Mouse (Mus musculus) spleen, adult 2 months (tissue): Measurements from ENCODE around the gene As3mt. TPM values are rescaled to one million over a fixed set of nuclear protein-coding genes. Genes with fewer than 3 reads are reported as not detected.
A peak's percentile ranks its signal among the peaks of the same experiment; 100 is the strongest.

Experiments
- DNase-seq, 2 experiments: peaks; one replicate each; pipeline versions ENCODE4 v3.0.0 to v3.0.0-alpha.2; 2012 to 2021; ENCODE audit warnings: low spot score in 2 of 2, low read depth in 1 of 2
- H3K27ac ChIP-seq: fragments of 200-500 bp; 2 replicates; pipeline ENCODE4 v1.5.1; 2012; ENCODE audit warnings: low read length, inconsistent platforms; ENCODE audit not compliant: insufficient read depth
- H3K27me3 ChIP-seq: fragments of 200-500 bp; 2 replicates; pipeline ENCODE4 v1.6.1; 2012; ENCODE audit warnings: mild to moderate bottlenecking, moderate library complexity, low read length, inconsistent platforms; ENCODE audit not compliant: control insufficient read depth, insufficient read depth
- H3K36me3 ChIP-seq: fragments of 200-500 bp; 2 replicates; pipeline ENCODE4 v1.6.1; 2012; ENCODE audit warnings: mild to moderate bottlenecking, low read length, inconsistent platforms; ENCODE audit not compliant: control insufficient read depth, insufficient read depth
- H3K4me1 ChIP-seq: fragments of 200-500 bp; 2 replicates; pipeline ENCODE4 v1.6.1; 2011; ENCODE audit warnings: inconsistent platforms; ENCODE audit not compliant: control insufficient read depth, insufficient read depth, insufficient read length
- H3K4me3 ChIP-seq: fragments of 200-500 bp; 2 replicates; pipeline ENCODE4 v1.5.1; 2011; ENCODE audit warnings: mild to moderate bottlenecking, inconsistent platforms; ENCODE audit not compliant: insufficient read depth, insufficient read length; ENCODE audit errors: extremely low read depth
- CTCF ChIP-seq: fragments of 200-500 bp; IDR thresholded peaks from 2 replicates; pipeline ENCODE4 v1.5.1; 2011; ENCODE audit warnings: mild to moderate bottlenecking, inconsistent platforms; ENCODE audit not compliant: insufficient read depth, insufficient read length, insufficient replicate concordance; ENCODE audit errors: extremely low read depth
- POLR2A ChIP-seq: fragments of 200-500 bp; IDR thresholded peaks from 2 replicates; pipeline ENCODE4 v1.6.1; 2011; ENCODE audit warnings: low read depth, low read length, inconsistent platforms
- WGBS: fragments of 180-500 bp; shearing (Covaris S2); methylation state at CpG from one replicate; pipeline ENCODE4 v1.1.7; 2018; 5-methylcytosine and 5-hydroxymethylcytosine counted together
- polyA plus RNA-seq: library from polyadenylated mRNA; depleted of rRNA; stranded (reverse); fragments of >200 nt; gene quantifications from 2 replicates; pipeline ENCODE4 v1.2.3, GENCODE M21; 2012

As3mt gene
- polyA plus RNA-seq, 1 experiment: 6.0 TPM

- Histone ChIP-seq H3K4me3 (peak overlapping the region; percentile 5; the same call in 1 of the 2 replicates), H3K4me1 (peaks cover 6% of the 10 kb centered on the region), H3K27ac (no peak overlapping the region), H3K27me3 (peaks cover 8% of the 10 kb centered on the region), H3K36me3 (no peaks in the 10 kb centered on the region)
- no peak for DNase-seq
- TF ChIP-seq POLR2A: no peak
- TF ChIP-seq CTCF: no peak
- 83% methylated on average over 12 of the region's 12 CpGs for WGBS
These were observed 56.9 kb downstream of the As3mt start for GRCm38 (mm10) chr19:46763932-46764762.

DNA sequence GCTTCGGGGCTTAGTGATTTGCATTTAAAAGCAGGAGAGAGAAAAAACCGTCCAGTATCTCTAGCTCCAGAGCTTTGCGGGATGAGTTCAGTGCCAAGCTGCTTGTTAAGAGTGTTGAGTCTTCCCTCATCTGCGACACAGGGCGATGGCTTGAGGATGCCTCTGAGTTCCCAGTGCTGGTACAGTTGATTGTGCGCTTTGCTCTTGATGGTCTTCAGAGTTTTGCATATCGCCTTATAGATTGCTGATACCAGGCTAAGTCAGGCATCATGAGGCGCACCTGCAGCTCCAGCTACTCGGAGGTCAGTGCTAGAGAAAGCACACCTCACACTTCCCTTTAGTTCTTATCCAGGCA lies 57.5 kb downstream of the As3mt start:
- Histone ChIP-seq H3K27ac (no peak overlapping the region), H3K4me1 (peaks cover 6% of the 10 kb centered on the region), H3K4me3 (no peak overlapping the region; the same call in 1 of the 2 replicates), H3K36me3 (no peaks in the 10 kb centered on the region), H3K27me3 (peaks cover 8% of the 10 kb centered on the region)
- 78% methylated on average over 9 of the region's 9 CpGs for WGBS
- no peak for TF ChIP-seq POLR2A
- TF ChIP-seq CTCF: no peak
- DNase-seq: no peak

- Histone ChIP-seq H3K27ac (no peak overlapping the region), H3K4me3 (no peak overlapping the region)
These were observed 58.9 kb downstream of the As3mt start for GRCm38 (mm10) chr19:46766125-46766524.

DNA sequence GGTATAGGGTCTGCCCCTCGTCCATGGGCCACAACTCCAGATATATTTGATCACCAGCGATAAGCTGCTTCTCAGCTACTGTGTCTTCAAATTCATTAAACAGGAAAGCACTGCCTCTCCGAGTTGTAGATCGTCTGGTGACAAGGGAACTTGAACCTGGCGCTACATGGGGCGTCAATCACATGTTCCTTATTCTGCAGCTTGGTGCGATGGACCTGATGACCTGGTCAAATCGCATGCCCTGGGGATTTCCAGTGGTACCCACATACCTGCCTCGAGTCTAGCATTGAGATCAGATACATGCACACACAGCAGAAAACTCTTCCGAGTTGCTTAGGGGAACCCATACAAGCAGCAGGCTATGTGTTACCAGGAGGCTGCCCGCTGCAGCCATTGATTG lies 62.5 kb downstream of the As3mt start:
- Histone ChIP-seq H3K4me3 (no peak overlapping the region), H3K36me3 (no peaks in the 10 kb centered on the region), H3K27ac (no peak overlapping the region), H3K4me1 (no peaks in the 10 kb centered on the region), H3K27me3 (no peaks in the 10 kb centered on the region)
- TF ChIP-seq CTCF (no peak), POLR2A (no peak)
- DNase-seq: no peak
- 89% methylated on average over 11 of the region's 11 CpGs for WGBS

More at GRCm38 (mm10) chr19:46766125-46766524, 58.9 kb downstream of the As3mt start:
- H3K36me3 ChIP-seq: no peaks in the 10 kb centered on the region
- peaks cover 8% of the 10 kb centered on the region for H3K27me3 ChIP-seq
- no peak for DNase-seq
- peaks cover 6% of the 10 kb centered on the region for H3K4me1 ChIP-seq
- 80% methylated on average over 5 of the region's 5 CpGs for WGBS
- no peak for TF ChIP-seq CTCF
- no peak for TF ChIP-seq POLR2A

- TF ChIP-seq CTCF: no peak
- Histone ChIP-seq H3K27ac (no peak overlapping the region), H3K4me1 (no peaks in the 10 kb centered on the region), H3K27me3 (no peaks in the 10 kb centered on the region), H3K4me3 (no peak overlapping the region), H3K36me3 (no peaks in the 10 kb centered on the region)
- 95% methylated on average over 6 of the region's 6 CpGs for WGBS
- DNase-seq: no peak
These were observed 64.5 kb downstream of the As3mt start for GRCm38 (mm10) chr19:46771801-46772200.

GRCm38 (mm10) chr19:46776391-46776790 lies 69.1 kb downstream of the As3mt start:
- Histone ChIP-seq H3K27ac (no peak overlapping the region), H3K36me3 (no peaks in the 10 kb centered on the region), H3K4me3 (no peak overlapping the region), H3K27me3 (no peaks in the 10 kb centered on the region), H3K4me1 (no peaks in the 10 kb centered on the region)
- WGBS: 87% methylated on average over 5 of the region's 5 CpGs
- DNase-seq: no peak
- TF ChIP-seq POLR2A (no peak), CTCF (no peak)

- no peak overlapping the region for H3K4me3 ChIP-seq
- H3K4me1 ChIP-seq: no peaks in the 10 kb centered on the region
- H3K27ac ChIP-seq: no peak overlapping the region
- TF ChIP-seq POLR2A (no peak), CTCF (no peak)
- 95% methylated on average over 3 of the region's 3 CpGs for WGBS
- no peaks in the 10 kb centered on the region for H3K27me3 ChIP-seq
- H3K36me3 ChIP-seq: no peaks in the 10 kb centered on the region
- no peak for DNase-seq
These were observed 69.6 kb downstream of the As3mt start for GRCm38 (mm10) chr19:46776850-46777249.
